Mouse (Mus musculus) adrenal gland, adult 8-10 months (tissue): ENCODE results near the gene Ablim1. TPM values are rescaled to one million over a fixed set of nuclear protein-coding genes. Genes with fewer than 3 reads are reported as not detected.

ENCODE experiments used
- DNase-seq: peaks from one replicate; pipeline ENCODE4 v3.0.0; 2022
- total RNA-seq, 4 experiments: library from RNA; stranded (reverse); gene quantifications; 2 replicates each; pipeline ENCODE4 v1.2.4; 2022

Gene Ablim1
- total RNA-seq, 4 experiments from 2014 or later = 31.0 to 43.9 (median 33.1) TPM

GRCm38 (mm10) chr19:57118785-57119565 is 195.7 kb downstream of the Ablim1 start:
- DNase-seq = peak; percentile 35

- no peak for DNase-seq
Observed at GRCm38 (mm10) chr19:57117751-57118150, 197.0 kb downstream of the Ablim1 start.

- no peak for DNase-seq
Observed at GRCm38 (mm10) chr19:57116871-57117501, 197.7 kb downstream of the Ablim1 start.

GRCm38 (mm10) chr19:57115670-57116069 is 199.0 kb downstream of the Ablim1 start:
- no peak for DNase-seq

DNA sequence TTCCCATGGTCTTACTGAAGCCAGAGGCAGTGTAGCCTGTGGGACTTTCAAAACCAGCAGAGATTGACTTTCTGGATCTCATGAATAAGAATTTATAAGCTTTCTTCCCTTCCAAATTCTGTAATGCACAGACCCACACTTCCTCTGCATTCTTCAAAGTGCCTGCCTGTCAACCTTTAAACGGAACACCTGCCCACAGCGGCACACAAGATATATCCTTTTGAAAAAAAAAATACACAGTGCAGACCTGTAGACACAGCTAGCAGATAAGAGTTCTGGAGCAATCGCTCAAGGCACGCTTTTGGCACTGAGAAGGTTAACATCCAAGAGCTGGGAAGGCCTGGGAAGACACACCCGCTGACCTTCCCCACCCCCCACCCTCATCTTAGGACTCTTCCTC is 199.8 kb downstream of the Ablim1 start:
- no peak for DNase-seq

DNA sequence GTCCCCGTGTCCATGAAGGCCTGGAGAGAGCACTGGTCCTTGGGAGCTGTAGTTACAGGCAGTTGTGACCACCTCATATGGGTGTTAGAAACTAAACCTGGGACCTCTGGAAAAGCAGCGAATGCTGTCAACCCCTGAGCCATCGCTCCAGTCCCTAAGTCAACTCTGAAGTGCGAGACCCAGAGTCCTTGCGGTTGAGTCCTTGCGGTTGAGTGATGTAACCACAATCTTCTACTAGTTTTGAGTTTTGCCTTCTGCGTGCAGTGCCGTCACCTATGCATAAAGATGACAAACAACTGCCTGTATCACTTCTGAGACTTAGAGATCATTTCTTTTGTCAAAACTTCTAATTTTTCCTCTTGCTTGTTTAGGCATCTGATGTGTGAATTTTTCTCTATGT is 200.7 kb downstream of the Ablim1 start:
- no peak for DNase-seq

DNA sequence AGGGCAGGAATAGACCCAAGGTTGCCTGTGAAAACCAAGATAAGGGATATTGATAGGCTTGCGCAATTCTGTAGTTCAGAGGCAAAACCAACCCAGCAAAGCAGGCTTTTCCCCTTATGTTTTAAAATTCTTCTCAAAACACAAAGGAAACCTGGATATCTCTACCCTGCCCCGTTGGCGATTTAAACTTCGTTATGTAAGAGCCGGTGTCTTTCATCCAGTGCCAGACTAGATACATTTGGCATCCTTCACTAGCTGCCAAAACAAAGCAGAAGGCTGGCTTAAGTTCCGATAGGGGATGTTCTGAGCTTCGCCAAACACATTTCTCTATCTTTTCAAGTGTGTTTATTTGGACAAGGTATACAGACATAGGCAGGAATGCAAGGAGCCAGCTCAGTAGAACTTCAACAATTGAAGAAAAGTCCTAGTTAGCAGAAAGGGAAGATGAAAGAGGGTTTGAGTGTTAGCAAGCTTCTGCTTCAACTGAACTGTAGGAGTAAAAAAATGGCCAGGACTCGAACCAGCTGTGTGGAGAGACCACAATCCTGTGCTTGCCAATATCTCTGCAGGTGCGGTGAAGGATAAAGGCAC is 201.8 kb downstream of the Ablim1 start:
- peak; percentile 33 for DNase-seq

DNA sequence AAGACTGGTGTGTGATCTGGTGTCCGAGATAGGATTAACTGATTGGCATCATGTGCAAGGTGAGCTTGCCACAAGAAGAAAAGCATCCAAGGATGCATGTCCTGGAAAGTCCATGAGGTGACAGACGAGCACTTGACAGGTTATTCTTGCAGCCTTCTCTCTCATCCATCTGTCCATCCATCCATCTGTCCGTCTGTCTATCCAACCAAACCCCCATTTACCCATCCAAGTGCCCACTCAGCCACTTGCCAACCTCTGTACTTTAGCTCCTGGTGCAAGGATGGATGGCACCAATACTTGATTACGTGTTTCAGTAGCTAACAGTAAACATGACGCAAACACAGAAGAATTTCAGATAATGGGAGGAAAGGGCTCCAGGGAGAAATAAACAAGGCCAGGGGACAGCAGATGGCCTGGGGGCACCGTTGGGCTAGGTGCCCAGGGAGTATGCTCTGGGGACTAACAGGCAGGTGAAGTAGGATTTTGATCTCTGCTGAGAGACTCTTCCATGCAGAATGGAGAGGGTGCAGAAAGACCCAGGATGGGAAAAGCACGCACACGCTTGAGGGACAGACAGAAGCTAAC is 202.4 kb downstream of the Ablim1 start:
- DNase-seq = no peak

GRCm38 (mm10) chr19:57111301-57111700 is 203.4 kb downstream of the Ablim1 start:
- no peak for DNase-seq

DNA sequence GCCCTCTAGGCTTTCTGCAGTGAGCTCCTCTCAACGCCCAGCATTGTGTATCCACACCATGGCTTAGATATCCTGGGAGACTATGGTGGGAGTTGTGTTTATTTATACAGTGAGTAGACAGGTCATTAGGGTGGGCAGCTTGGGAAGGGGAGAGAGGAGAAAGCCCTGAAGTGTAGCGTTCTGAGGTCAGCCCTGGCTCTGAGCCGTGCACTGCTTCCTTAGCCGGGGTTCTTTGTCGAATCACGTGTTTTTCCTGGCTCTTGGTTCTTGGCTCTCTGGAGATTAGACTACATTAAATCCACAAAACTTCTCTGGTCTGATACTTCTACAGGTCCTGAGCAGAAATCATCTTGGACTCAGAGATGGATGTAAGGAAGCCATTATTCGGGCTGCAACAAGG is 205.1 kb downstream of the Ablim1 start:
- no peak for DNase-seq

DNA sequence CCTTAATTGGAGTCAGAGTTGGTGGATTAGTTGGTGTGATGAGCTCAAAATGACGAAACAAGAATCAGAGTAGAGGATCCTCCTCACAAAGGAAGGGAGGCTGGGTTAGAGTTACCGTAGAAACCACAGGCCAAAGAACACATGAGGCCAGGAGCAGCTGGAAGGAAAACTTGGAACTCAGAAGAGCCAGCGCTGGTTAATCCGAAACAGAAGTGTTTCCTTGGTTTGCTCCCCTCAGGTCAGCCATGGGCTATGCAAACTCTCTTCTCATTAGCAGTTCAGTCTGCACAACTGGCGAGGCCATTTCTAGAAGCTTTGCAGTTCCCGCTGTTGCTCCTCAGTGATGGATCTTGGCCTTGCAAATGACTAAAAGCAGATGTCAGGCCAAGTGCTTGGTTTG is 208.2 kb downstream of the Ablim1 start:
- DNase-seq = no peak

- DNase-seq = no peak
Observed at GRCm38 (mm10) chr19:57106031-57106430, 208.7 kb downstream of the Ablim1 start.

- DNase-seq = no peak
Observed at GRCm38 (mm10) chr19:57105156-57105555, 209.6 kb downstream of the Ablim1 start.

- no peak for DNase-seq
Observed at GRCm38 (mm10) chr19:57104171-57104748, 210.5 kb downstream of the Ablim1 start.

GRCm38 (mm10) chr19:57103360-57103958 is 211.3 kb downstream of the Ablim1 start:
- DNase-seq = no peak

- no peak for DNase-seq
Observed at GRCm38 (mm10) chr19:57101986-57102385, 212.7 kb downstream of the Ablim1 start.

DNA sequence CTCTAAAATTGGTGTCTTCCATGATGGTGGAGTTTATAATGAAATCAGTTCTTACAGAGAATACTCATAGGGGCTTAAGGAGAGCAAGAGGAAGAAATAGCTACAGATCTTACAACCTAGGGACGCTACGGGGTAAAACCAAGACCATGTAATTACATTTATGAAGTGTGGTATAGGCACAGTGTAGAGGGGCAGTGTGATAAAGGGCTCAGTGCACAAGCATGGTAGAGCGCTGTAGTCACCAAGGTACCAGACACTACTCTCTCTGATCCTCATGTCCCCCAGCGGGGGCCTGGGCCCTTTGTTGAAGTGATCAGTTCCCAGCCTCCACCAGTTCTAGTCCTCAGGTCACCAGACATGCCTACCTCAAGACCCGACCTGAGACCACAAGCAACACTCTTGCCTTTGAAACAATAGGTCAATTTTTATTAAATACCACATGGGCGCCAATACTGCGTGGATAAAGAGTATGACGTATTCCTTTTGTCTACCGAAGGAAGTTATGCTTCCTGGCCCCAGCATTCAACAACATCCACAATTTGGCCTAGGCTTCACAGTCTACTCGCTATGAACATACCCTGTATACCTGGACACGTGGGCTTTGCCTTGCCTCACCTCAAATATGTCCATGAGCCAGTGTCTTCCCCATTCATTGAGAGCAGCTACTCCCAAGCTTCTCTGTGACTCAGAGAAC is 213.8 kb downstream of the Ablim1 start:
- DNase-seq = no peak

DNA sequence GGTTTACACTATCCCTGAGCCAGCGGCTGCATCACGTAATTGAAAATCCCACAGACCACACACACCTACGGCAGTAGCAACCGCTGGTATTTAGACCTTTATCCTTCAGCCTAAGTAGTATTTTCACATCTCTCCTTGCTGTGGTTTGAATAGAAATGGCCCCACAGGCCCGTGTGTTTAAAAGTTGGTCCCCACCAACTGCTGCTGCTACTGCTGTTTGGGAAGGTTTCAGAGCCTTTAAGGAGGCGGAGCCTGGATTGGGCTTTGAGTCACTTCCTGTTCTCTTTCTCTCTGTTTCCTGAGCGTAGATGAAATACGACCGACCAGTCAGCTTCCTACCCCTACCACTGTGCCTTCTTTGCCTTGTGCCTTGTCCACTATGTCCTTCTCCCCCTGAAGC is 214.7 kb downstream of the Ablim1 start:
- DNase-seq = no peak

- no peak for DNase-seq
Observed at GRCm38 (mm10) chr19:57099094-57099357, 215.7 kb downstream of the Ablim1 start.

DNA sequence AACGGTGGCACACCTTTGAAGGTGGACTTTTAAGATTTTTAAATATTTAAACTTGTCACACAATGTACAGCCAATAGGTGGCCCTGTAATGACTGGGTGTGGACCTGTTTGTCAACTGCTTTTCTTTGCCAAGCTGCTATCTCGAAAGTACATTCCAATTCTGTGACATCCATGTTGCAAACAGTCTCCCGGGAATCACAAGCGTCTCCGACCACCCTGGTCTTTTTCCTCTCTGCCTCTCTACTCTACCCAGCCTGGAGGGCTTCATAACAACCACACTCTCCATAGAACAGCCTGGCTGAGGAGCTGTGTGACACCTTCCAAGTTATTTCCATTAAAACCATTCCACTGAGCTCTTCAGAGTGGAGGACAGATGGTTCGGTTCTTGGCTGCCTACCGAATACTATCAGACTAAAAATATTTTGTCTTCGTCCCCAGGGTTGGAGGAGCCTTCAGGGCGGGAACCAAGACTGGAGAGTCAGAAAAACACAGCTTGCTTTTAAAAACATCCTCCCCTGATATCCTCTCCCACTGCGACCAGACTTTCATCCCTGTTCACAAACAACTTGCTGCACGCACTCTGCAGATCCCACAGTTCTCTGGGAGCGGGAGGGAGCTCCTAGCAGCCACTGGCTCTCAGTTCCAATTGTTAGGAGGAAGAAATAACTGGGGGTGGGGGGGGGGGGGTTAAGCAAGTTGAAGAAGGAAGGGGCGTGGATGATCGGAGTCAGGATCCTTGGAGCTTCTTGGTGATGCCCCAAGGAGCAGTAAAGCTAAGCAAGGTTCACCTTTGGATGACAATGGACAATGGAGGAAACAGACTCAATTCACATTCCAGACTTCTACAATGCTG is 216.3 kb downstream of the Ablim1 start:
- DNase-seq = no peak

- no peak for DNase-seq
Observed at GRCm38 (mm10) chr19:57095340-57095739, 219.4 kb downstream of the Ablim1 start.
